Mouse (Mus musculus) 3134 (cell line): ENCODE results near the gene Sult6b2.

Experiments used
- DNase-seq: peaks from one replicate; pipeline ENCODE4 v3.0.0-alpha.2; 2011; ENCODE audit warnings: low spot score; ENCODE audit not compliant: insufficient read length; ENCODE audit errors: extremely low read depth

Sult6b2 gene

DNA sequence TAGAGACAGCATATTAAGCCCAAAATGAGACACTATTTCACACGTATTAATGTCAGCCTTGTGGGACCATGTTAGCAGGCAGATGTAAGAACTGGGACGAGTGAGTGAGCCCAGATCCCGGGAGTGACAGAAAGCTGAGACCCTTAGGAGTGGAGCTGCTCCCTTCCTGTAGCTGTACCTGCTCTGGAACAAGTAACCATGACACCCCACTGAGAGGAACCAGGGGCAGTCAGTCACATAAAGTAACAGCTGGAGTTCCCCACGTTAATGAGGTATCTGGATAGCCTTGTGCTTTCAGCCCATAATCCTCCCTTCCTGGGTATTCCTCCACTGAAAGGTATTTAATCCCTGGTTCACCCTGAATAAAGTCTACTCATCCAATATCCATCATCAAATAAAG is 61.1 kb downstream of the Sult6b2 start:
- DNase-seq, result no peak

DNA sequence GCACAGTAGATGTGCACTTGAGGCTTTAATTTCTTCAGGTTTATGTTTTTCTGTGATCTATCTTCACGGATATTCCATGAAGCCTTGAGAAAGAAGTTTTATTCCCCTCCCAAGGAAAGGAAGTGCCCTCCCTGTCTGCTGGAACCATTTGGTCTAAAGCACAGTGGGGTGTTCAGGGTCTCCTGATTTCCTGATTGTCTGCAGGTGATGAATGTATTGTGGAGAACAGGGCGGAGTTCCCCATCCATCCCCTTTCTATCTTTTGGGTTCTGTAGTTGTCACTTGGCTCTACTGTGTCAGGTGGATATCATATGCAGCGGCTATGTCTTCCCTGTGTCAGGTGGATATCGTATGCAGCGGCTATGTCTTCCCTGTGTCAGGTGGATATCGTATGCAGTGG is 62.5 kb downstream of the Sult6b2 start:
- no peak for DNase-seq

DNA sequence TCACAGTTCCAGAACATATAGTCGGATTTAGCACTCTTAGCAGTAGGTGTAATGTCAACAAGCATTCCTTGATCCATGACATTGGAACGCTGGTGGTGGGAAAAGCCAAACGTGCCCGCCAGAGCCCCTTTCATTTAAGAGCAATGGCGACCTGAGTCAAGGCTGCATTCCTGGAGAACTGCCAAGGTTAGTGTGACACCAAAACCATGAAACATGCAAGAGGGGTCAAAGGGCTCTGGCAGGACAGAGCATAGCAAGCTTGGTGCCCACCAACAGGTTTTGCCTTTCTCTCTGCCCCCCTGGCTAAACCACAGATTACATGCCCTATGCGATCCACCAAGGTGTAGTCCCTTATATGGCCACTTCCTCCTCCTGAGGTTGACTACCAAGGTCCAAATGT is 65.7 kb downstream of the Sult6b2 start:
- DNase-seq, result no peak

DNA sequence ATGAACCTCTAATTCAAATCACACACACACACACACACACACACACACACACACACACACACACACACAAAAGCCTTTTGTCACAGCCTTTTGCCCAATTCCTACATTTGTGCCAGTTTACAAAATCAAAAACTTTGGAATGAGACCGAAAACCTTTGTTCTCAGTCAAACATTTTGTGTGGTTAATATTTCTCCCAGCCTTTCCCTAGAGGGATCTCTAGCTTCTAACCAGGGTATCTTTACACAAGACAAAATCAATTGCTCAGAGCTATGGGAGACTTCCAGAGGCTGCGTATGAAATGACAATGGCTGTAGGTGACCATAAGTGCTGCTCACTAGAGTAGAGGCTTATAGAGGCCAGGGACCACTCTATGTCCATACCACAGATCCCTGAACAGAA is 66.1 kb downstream of the Sult6b2 start:
- no peak for DNase-seq

DNA sequence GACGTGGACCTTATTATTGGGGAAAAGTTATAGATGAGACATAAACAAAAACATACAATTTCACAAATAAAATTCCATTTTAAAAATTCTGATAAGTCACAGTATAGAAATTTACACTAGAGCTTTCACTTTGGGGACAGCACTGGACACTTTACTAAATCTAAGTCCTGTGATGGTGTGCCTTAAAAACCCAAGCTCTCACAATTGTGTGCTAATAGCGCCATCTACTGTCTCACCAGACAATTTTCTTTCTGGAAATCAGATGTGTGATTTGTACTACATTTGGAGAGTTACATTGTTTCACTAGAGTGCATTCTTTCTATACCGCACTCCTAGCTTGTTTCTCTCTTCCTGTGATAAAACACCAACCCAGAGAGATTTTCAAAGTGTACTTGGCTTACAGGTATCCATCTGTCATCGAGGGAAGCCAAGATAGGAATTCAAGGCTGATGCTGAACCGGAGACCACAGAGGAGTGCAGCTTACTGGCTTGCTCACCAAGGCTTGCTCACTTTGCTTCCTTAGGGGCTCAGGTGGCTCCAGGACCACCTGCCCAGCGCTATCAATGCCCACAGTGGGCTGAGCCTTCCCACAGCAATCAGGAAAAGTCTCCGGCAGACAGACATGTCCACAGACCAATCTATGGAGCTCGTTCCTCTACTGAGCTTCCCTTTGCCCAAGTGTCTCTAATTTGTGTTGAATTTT is 68.8 kb downstream of the Sult6b2 start:
- no peak for DNase-seq
